Mouse (Mus musculus) liver, embryonic 16.5 days (tissue): ENCODE results near the gene Csk. TPM values are rescaled to one million over a fixed set of nuclear protein-coding genes. Genes with fewer than 3 reads are reported as not detected.

Experiments used
- ATAC-seq: fragments of 200-750 bp; cut with Nextera tagmentation; 2 replicates; pipeline ENCODE4 v1.8.0; 2017; ENCODE audit warnings: low read depth, mild to moderate bottlenecking, moderate number of reproducible peaks, moderate library complexity
- H3K27ac ChIP-seq: fragments of 300-500 bp; sonication (generic); 2 replicates; pipeline ENCODE4 v1.5.1; 2014; ENCODE audit warnings: mild to moderate bottlenecking, low read length
- H3K27me3 ChIP-seq: fragments of 300-500 bp; sonication (generic); 2 replicates; pipeline ENCODE4 v1.6.1; 2014; ENCODE audit warnings: low read depth, low read length, mixed read lengths; ENCODE audit not compliant: control insufficient read depth, insufficient read depth
- H3K36me3 ChIP-seq: fragments of 300-500 bp; sonication (generic); 2 replicates; pipeline ENCODE4 v1.6.1; 2014; ENCODE audit warnings: mild to moderate bottlenecking; ENCODE audit not compliant: control insufficient read depth, insufficient read depth
- H3K4me1 ChIP-seq: fragments of 300-500 bp; sonication (generic); 2 replicates; pipeline ENCODE4 v1.6.1; 2014; ENCODE audit warnings: low read depth, low read length, mixed read lengths; ENCODE audit not compliant: control insufficient read depth
- H3K4me2 ChIP-seq: fragments of 300-500 bp; sonication (generic); 2 replicates; pipeline ENCODE4 v1.6.1; 2014; ENCODE audit warnings: low read depth, low read length, mixed read lengths
- H3K4me3 ChIP-seq: fragments of 300-500 bp; sonication (generic); 2 replicates; pipeline ENCODE4 v1.5.1; 2014; ENCODE audit warnings: low read depth, mild to moderate bottlenecking, low read length
- H3K9ac ChIP-seq: fragments of 300-500 bp; sonication (generic); 2 replicates; pipeline ENCODE4 v1.6.1; 2014; ENCODE audit warnings: low read depth, low read length
- H3K9me3 ChIP-seq: fragments of 300-500 bp; sonication (generic); replicated peaks from 2 replicates; pipeline ENCODE4 v1.6.1; 2016; ENCODE audit warnings: low read length; ENCODE audit not compliant: control insufficient read depth
- WGBS: fragments of 180-500 bp; shearing (Covaris S2); extraction: QIAGEN DNeasy Blood & Tissue Kit; methylation state at CpG from one replicate; pipeline ENCODE4 v1.1.7; 2014; ENCODE audit not compliant: insufficient replicate concordance; 5-methylcytosine and 5-hydroxymethylcytosine counted together
- polyA plus RNA-seq: library from polyadenylated mRNA; unstranded; fragments of >200 nt; fragmentation: Nextera tagmentation; extraction: Ambion mirVana; gene quantifications from 2 replicates; pipeline ENCODE4 v1.2.1, GENCODE M21; 2015

Csk gene
- polyA plus RNA-seq, 1 experiment from 2014 or later = 13.5 TPM

GRCm38 (mm10) chr9:57652855-57653254 lies 576 bp downstream of the Csk start:
- peaks cover 9% of the 10 kb centered on the region for H3K4me1 ChIP-seq
- no peak for ATAC-seq
- no peaks in the 10 kb centered on the region for H3K9me3 ChIP-seq
- H3K9ac ChIP-seq = no peak overlapping the region
- no peaks in the 10 kb centered on the region for H3K36me3 ChIP-seq
- H3K4me2 ChIP-seq = no peak overlapping the region
- no peak overlapping the region for H3K27ac ChIP-seq
- H3K4me3 ChIP-seq = no peak overlapping the region
- no peaks in the 10 kb centered on the region; the same call in 1 of the 2 replicates for H3K27me3 ChIP-seq
- 49% methylated on average over 3 of the region's 3 CpGs for WGBS

GRCm38 (mm10) chr9:57652351-57652750 lies 1.1 kb downstream of the Csk start:
- Histone ChIP-seq H3K27me3 (no peaks in the 10 kb centered on the region; the same call in 1 of the 2 replicates), H3K9ac (no peak overlapping the region), H3K27ac (no peak overlapping the region), H3K4me1 (peaks cover 11% of the 10 kb centered on the region), H3K36me3 (no peaks in the 10 kb centered on the region), H3K4me2 (no peak overlapping the region), H3K9me3 (no peaks in the 10 kb centered on the region), H3K4me3 (no peak overlapping the region)
- no peak for ATAC-seq
- 61% methylated on average over 9 of the region's 9 CpGs for WGBS

GRCm38 (mm10) chr9:57650786-57651311 lies 2.6 kb downstream of the Csk start:
- no peaks in the 10 kb centered on the region for H3K36me3 ChIP-seq
- no peak for ATAC-seq
- H3K27ac ChIP-seq = peak overlapping the region; percentile 72
- no peaks in the 10 kb centered on the region for H3K27me3 ChIP-seq
- WGBS = 13% methylated on average over 6 of the region's 6 CpGs
- no peak overlapping the region for H3K4me2 ChIP-seq
- H3K4me3 ChIP-seq = no peak overlapping the region
- H3K9me3 ChIP-seq = no peaks in the 10 kb centered on the region
- peaks cover 21% of the 10 kb centered on the region for H3K4me1 ChIP-seq
- no peak overlapping the region for H3K9ac ChIP-seq

GRCm38 (mm10) chr9:57650130-57650785 lies 3.2 kb downstream of the Csk start:
- ATAC-seq = no peak
- 64% methylated on average over 6 of the region's 6 CpGs for WGBS
- peaks cover 23% of the 10 kb centered on the region for H3K4me1 ChIP-seq
- H3K4me2 ChIP-seq = no peak overlapping the region
- H3K27ac ChIP-seq = peak overlapping the region; percentile 72
- no peak overlapping the region for H3K9ac ChIP-seq
- no peaks in the 10 kb centered on the region for H3K27me3 ChIP-seq
- no peaks in the 10 kb centered on the region for H3K9me3 ChIP-seq
- H3K4me3 ChIP-seq = no peak overlapping the region
- no peaks in the 10 kb centered on the region for H3K36me3 ChIP-seq

- Histone ChIP-seq H3K9me3 (no peaks in the 10 kb centered on the region), H3K4me2 (0 out of 2 replicates have a peak overlapping the region, but pooled peaks have one; percentile 14), H3K9ac (no peak overlapping the region), H3K4me3 (no peak overlapping the region), H3K27ac (peak overlapping the region; percentile 76), H3K4me1 (peaks cover 47% of the 10 kb centered on the region), H3K27me3 (no peaks in the 10 kb centered on the region), H3K36me3 (no peaks in the 10 kb centered on the region)
- no peak for ATAC-seq
- 16% methylated on average over 4 of the region's 4 CpGs for WGBS
These were observed 5.9 kb downstream of the Csk start for GRCm38 (mm10) chr9:57647286-57648108.

- H3K27ac ChIP-seq = peak overlapping the region; percentile 76
- 19% methylated on average over 12 of the region's 12 CpGs for WGBS
- H3K9me3 ChIP-seq = no peaks in the 10 kb centered on the region
- H3K4me2 ChIP-seq = peak overlapping the region; percentile 14; the same call in 1 of the 2 replicates
- H3K27me3 ChIP-seq = no peaks in the 10 kb centered on the region
- H3K4me1 ChIP-seq = peaks cover 55% of the 10 kb centered on the region
- H3K36me3 ChIP-seq = no peaks in the 10 kb centered on the region
- H3K9ac ChIP-seq = no peak overlapping the region
- no peak overlapping the region for H3K4me3 ChIP-seq
- no peak for ATAC-seq
These were observed 6.8 kb downstream of the Csk start for GRCm38 (mm10) chr9:57646551-57647103.

GRCm38 (mm10) chr9:57644944-57645893 lies 8.2 kb downstream of the Csk start:
- peak overlapping the region; percentile 92 for H3K4me3 ChIP-seq
- peak overlapping the region; percentile 97 for H3K27ac ChIP-seq
- H3K4me2 ChIP-seq = peak overlapping the region; percentile 94
- peak overlapping the region; percentile 99 for H3K9ac ChIP-seq
- peaks cover 66% of the 10 kb centered on the region for H3K4me1 ChIP-seq
- H3K27me3 ChIP-seq = no peaks in the 10 kb centered on the region
- H3K36me3 ChIP-seq = no peaks in the 10 kb centered on the region
- ATAC-seq = peak; percentile 83
- no peaks in the 10 kb centered on the region for H3K9me3 ChIP-seq
- whole genome bisulfite sequencing = 1% methylated on average over 70 of the region's 85 CpGs

GRCm38 (mm10) chr9:57644442-57644943 lies 8.9 kb downstream of the Csk start:
- peaks cover 74% of the 10 kb centered on the region for H3K4me1 ChIP-seq
- no peak for ATAC-seq

More at GRCm38 (mm10) chr9:57644442-57644943, 8.9 kb downstream of the Csk start:
- Histone ChIP-seq H3K27ac (peak overlapping the region; percentile 97), H3K27me3 (no peaks in the 10 kb centered on the region), H3K4me3 (peak overlapping the region; percentile 92), H3K36me3 (no peaks in the 10 kb centered on the region), H3K4me2 (peak overlapping the region; percentile 94), H3K9ac (peak overlapping the region; percentile 99), H3K9me3 (no peaks in the 10 kb centered on the region)
- WGBS = 0% methylated on average over 17 of the region's 18 CpGs
